Mouse (Mus musculus) hindbrain, embryonic 12.5 days (tissue): ENCODE measurements around the gene Shank2. TPM values are rescaled to one million over a fixed set of nuclear protein-coding genes. Genes with fewer than 3 reads are reported as not detected.
A peak's percentile ranks its signal among the peaks of the same experiment; 100 is the strongest.

Experiments
- ATAC-seq: fragments of 200-750 bp; cut with Nextera tagmentation; 2 replicates; pipeline ENCODE4 v1.8.0; 2017; ENCODE audit warnings: moderate TSS enrichment; ENCODE audit not compliant: low FRiP score
- H3K27ac ChIP-seq: fragments of 300-500 bp; sonication (generic); 2 replicates; pipeline ENCODE4 v1.5.1; 2016; ENCODE audit warnings: mild to moderate bottlenecking
- H3K27me3 ChIP-seq: fragments of 300-500 bp; sonication (generic); 2 replicates; pipeline ENCODE4 v1.6.1; 2016; ENCODE audit warnings: mild to moderate bottlenecking
- H3K36me3 ChIP-seq: fragments of 300-500 bp; sonication (generic); 2 replicates; pipeline ENCODE4 v1.6.1; 2016; ENCODE audit warnings: mild to moderate bottlenecking
- H3K4me1 ChIP-seq: fragments of 300-500 bp; sonication (generic); 2 replicates; pipeline ENCODE4 v1.6.1; 2016
- H3K4me2 ChIP-seq: fragments of 300-500 bp; sonication (generic); replicated peaks from 2 replicates; pipeline ENCODE4 v1.6.1; 2016; ENCODE audit warnings: mild to moderate bottlenecking
- H3K4me3 ChIP-seq: fragments of 300-500 bp; sonication (generic); 2 replicates; pipeline ENCODE4 v1.5.1; 2016; ENCODE audit warnings: mild to moderate bottlenecking
- H3K9ac ChIP-seq: fragments of 300-500 bp; sonication (generic); 2 replicates; pipeline ENCODE4 v1.6.1; 2016; ENCODE audit warnings: mild to moderate bottlenecking, moderate library complexity
- H3K9me3 ChIP-seq: fragments of 300-500 bp; sonication (generic); replicated peaks from 2 replicates; pipeline ENCODE4 v1.6.1; 2016; ENCODE audit warnings: mild to moderate bottlenecking
- WGBS: fragments of 180-500 bp; shearing (Covaris S2); methylation state at CpG from one replicate; pipeline ENCODE4 v1.1.7; 2016; 5-methylcytosine and 5-hydroxymethylcytosine counted together
- polyA plus RNA-seq: library from polyadenylated mRNA; unstranded; fragments of >200 nt; fragmentation: Nextera tagmentation; extraction: Ambion mirVana; gene quantifications from 2 replicates; pipeline ENCODE4 v1.2.1, GENCODE M21; 2016

Shank2 gene
- 3.3 and 3.7 TPM in 2 replicates for polyA plus RNA-seq

- H3K4me1 ChIP-seq: no peaks in the 10 kb centered on the region
- H3K9me3 ChIP-seq: peaks cover 5% of the 10 kb centered on the region
- no peak within 1 kb of the TSS for H3K4me3 ChIP-seq
- WGBS: 72% methylated on average over 3 of the region's 3 CpGs
- H3K27me3 ChIP-seq: no peaks in the 10 kb centered on the region
- ATAC-seq: no peak
- no peak within 1 kb of the TSS for H3K27ac ChIP-seq
- no peak within 1 kb of the TSS for H3K4me2 ChIP-seq
- no peaks in the 10 kb centered on the region for H3K36me3 ChIP-seq
- no peak within 1 kb of the TSS for H3K9ac ChIP-seq
Measured at GRCm38 (mm10) chr7:144001628-144002027, at the start of gene Shank2. Gene Shank2, plus strand, starts transcription at chr7:144001928.

GRCm38 (mm10) chr7:143952130-143952529 is 49.6 kb upstream of the Shank2 start:
- Histone ChIP-seq H3K27me3 (no peaks in the 10 kb centered on the region), H3K9me3 (no peaks in the 10 kb centered on the region), H3K36me3 (no peaks in the 10 kb centered on the region), H3K4me1 (no peaks in the 10 kb centered on the region), H3K4me2 (no peak overlapping the region), H3K4me3 (no peak overlapping the region), H3K9ac (no peak overlapping the region), H3K27ac (no peak overlapping the region)
- no peak for ATAC-seq
- WGBS: 89% methylated on average over 3 of the region's 3 CpGs

GRCm38 (mm10) chr7:143956575-143957295 is 45.0 kb upstream of the Shank2 start:
- no peak overlapping the region for H3K9ac ChIP-seq
- 86% methylated on average over 6 of the region's 6 CpGs for WGBS

GRCm38 (mm10) chr7:143958030-143958565 is 43.6 kb upstream of the Shank2 start:
- H3K27me3 ChIP-seq: no peaks in the 10 kb centered on the region
- H3K4me1 ChIP-seq: 0 out of 2 replicates have a peak, but pooled peaks cover 3% of the 10 kb centered on the region
- 60% methylated on average over 11 of the region's 11 CpGs for WGBS
- no peak for ATAC-seq
- H3K9ac ChIP-seq: no peak overlapping the region
- H3K9me3 ChIP-seq: no peaks in the 10 kb centered on the region
- H3K36me3 ChIP-seq: no peaks in the 10 kb centered on the region
- no peak overlapping the region for H3K4me2 ChIP-seq
- H3K27ac ChIP-seq: no peak overlapping the region
- H3K4me3 ChIP-seq: no peak overlapping the region

More at GRCm38 (mm10) chr7:143956575-143957295, 45.0 kb upstream of the Shank2 start:
- Histone ChIP-seq H3K9me3 (no peaks in the 10 kb centered on the region), H3K4me1 (0 out of 2 replicates have a peak, but pooled peaks cover 3% of the 10 kb centered on the region), H3K4me2 (no peak overlapping the region), H3K27me3 (no peaks in the 10 kb centered on the region), H3K36me3 (no peaks in the 10 kb centered on the region), H3K27ac (no peak overlapping the region), H3K4me3 (no peak overlapping the region)
- no peak for ATAC-seq

GRCm38 (mm10) chr7:143963813-143964212 is 37.9 kb upstream of the Shank2 start:
- 86% methylated on average over 5 of the region's 5 CpGs for WGBS

GRCm38 (mm10) chr7:143966621-143967020 is 35.1 kb upstream of the Shank2 start:
- H3K27me3 ChIP-seq: no peaks in the 10 kb centered on the region
- H3K4me2 ChIP-seq: no peak overlapping the region
- H3K36me3 ChIP-seq: no peaks in the 10 kb centered on the region
- no peak for ATAC-seq
- H3K4me1 ChIP-seq: no peaks in the 10 kb centered on the region
- H3K9me3 ChIP-seq: no peaks in the 10 kb centered on the region
- no peak overlapping the region for H3K4me3 ChIP-seq
- H3K9ac ChIP-seq: no peak overlapping the region
- 85% methylated on average over 7 of the region's 7 CpGs for WGBS
- no peak overlapping the region for H3K27ac ChIP-seq

More at GRCm38 (mm10) chr7:143963813-143964212, 37.9 kb upstream of the Shank2 start:
- ATAC-seq: no peak
- Histone ChIP-seq H3K9ac (no peak overlapping the region), H3K4me2 (no peak overlapping the region), H3K9me3 (no peaks in the 10 kb centered on the region), H3K4me3 (no peak overlapping the region), H3K4me1 (no peaks in the 10 kb centered on the region), H3K27ac (no peak overlapping the region), H3K27me3 (no peaks in the 10 kb centered on the region), H3K36me3 (no peaks in the 10 kb centered on the region)

- Histone ChIP-seq H3K4me1 (peaks cover 20% of the 10 kb centered on the region), H3K4me2 (peak overlapping the region; percentile 98), H3K36me3 (no peaks in the 10 kb centered on the region), H3K27ac (no peak overlapping the region), H3K4me3 (peak overlapping the region; percentile 49), H3K9me3 (no peaks in the 10 kb centered on the region), H3K9ac (0 out of 2 replicates have a peak overlapping the region, but pooled peaks have one; percentile 38), H3K27me3 (peaks cover 66% of the 10 kb centered on the region)
- ATAC-seq: no peak
- 14% methylated on average over 5 of the region's 5 CpGs for WGBS
Measured at GRCm38 (mm10) chr7:143977491-143977830, 24.3 kb upstream of the Shank2 start.

GRCm38 (mm10) chr7:143977831-143978682 is 23.7 kb upstream of the Shank2 start:
- H3K4me1 ChIP-seq: peaks cover 20% of the 10 kb centered on the region
- H3K36me3 ChIP-seq: no peaks in the 10 kb centered on the region
- H3K9me3 ChIP-seq: no peaks in the 10 kb centered on the region
- no peak overlapping the region for H3K27ac ChIP-seq
- ATAC-seq: peak; percentile 64; the same call in 1 of the 2 replicates
- peaks cover 70% of the 10 kb centered on the region for H3K27me3 ChIP-seq
- H3K4me3 ChIP-seq: peak overlapping the region; percentile 49
- H3K4me2 ChIP-seq: peak overlapping the region; percentile 98
- WGBS: 1% methylated on average over 67 of the region's 67 CpGs
- 0 out of 2 replicates have a peak overlapping the region, but pooled peaks have one; percentile 38 for H3K9ac ChIP-seq

- Histone ChIP-seq H3K4me2 (peak overlapping the region; percentile 98), H3K9ac (peak overlapping the region; percentile 47), H3K27ac (no peak overlapping the region), H3K9me3 (no peaks in the 10 kb centered on the region), H3K4me3 (peak overlapping the region; percentile 49), H3K36me3 (no peaks in the 10 kb centered on the region), H3K4me1 (peaks cover 19% of the 10 kb centered on the region), H3K27me3 (peaks cover 70% of the 10 kb centered on the region)
- peak; percentile 67 for ATAC-seq
- WGBS: under 1% methylated on average over 48 of the region's 50 CpGs
Measured at GRCm38 (mm10) chr7:143978741-143979371, 22.9 kb upstream of the Shank2 start.

- peaks cover 19% of the 10 kb centered on the region for H3K4me1 ChIP-seq
- H3K36me3 ChIP-seq: no peaks in the 10 kb centered on the region
- H3K9me3 ChIP-seq: no peaks in the 10 kb centered on the region
- WGBS: 70% methylated on average over 5 of the region's 5 CpGs
- ATAC-seq: no peak
- H3K27me3 ChIP-seq: peaks cover 70% of the 10 kb centered on the region
- H3K4me3 ChIP-seq: no peak overlapping the region
- H3K27ac ChIP-seq: no peak overlapping the region
- no peak overlapping the region for H3K9ac ChIP-seq
- no peak overlapping the region for H3K4me2 ChIP-seq
Measured at GRCm38 (mm10) chr7:143979986-143980385, 21.7 kb upstream of the Shank2 start.

- ATAC-seq: no peak
- Histone ChIP-seq H3K9ac (no peak overlapping the region), H3K4me2 (no peak overlapping the region), H3K36me3 (no peaks in the 10 kb centered on the region), H3K4me3 (no peak overlapping the region), H3K27ac (no peak overlapping the region), H3K9me3 (0 out of 2 replicates have a peak, but pooled peaks cover 4% of the 10 kb centered on the region), H3K27me3 (peaks cover 13% of the 10 kb centered on the region; the same call in 1 of the 2 replicates), H3K4me1 (no peaks in the 10 kb centered on the region)
- WGBS: 96% methylated on average over 2 of the region's 2 CpGs
Measured at GRCm38 (mm10) chr7:143986281-143986680, 15.4 kb upstream of the Shank2 start.

- Histone ChIP-seq H3K36me3 (no peaks in the 10 kb centered on the region), H3K9ac (no peak overlapping the region), H3K4me2 (no peak overlapping the region), H3K9me3 (0 out of 2 replicates have a peak, but pooled peaks cover under 1% of the 10 kb centered on the region), H3K27ac (no peak overlapping the region), H3K4me3 (no peak overlapping the region), H3K27me3 (no peaks in the 10 kb centered on the region), H3K4me1 (no peaks in the 10 kb centered on the region)
- ATAC-seq: no peak
Measured at GRCm38 (mm10) chr7:143991160-143991559, 10.6 kb upstream of the Shank2 start.
